Mouse (Mus musculus) neural tube, embryonic 14.5 days (tissue): ENCODE results near the gene Cp. TPM values are rescaled to one million over a fixed set of nuclear protein-coding genes. Genes with fewer than 3 reads are reported as not detected.

Source experiments
- ATAC-seq: fragments of 200-750 bp; cut with Nextera tagmentation; 2 replicates; pipeline ENCODE4 v1.8.0; 2017; ENCODE audit warnings: low read depth, mild to moderate bottlenecking, moderate TSS enrichment, moderate library complexity
- H3K27ac ChIP-seq: fragments of 300-500 bp; sonication (generic); 2 replicates; pipeline ENCODE4 v1.5.1; 2014; ENCODE audit warnings: low read depth, mild to moderate bottlenecking, control low read depth, low read length, moderate library complexity, mixed read lengths
- H3K27me3 ChIP-seq: fragments of 300-500 bp; sonication (generic); 2 replicates; pipeline ENCODE4 v1.6.1; 2014; ENCODE audit warnings: low read length; ENCODE audit not compliant: control insufficient read depth, insufficient read depth
- H3K36me3 ChIP-seq: fragments of 300-500 bp; sonication (generic); 2 replicates; pipeline ENCODE4 v1.6.1; 2014; ENCODE audit warnings: low read length, mixed read lengths; ENCODE audit not compliant: control insufficient read depth, insufficient read depth
- H3K4me1 ChIP-seq: fragments of 300-500 bp; sonication (generic); 2 replicates; pipeline ENCODE4 v1.6.1; 2014; ENCODE audit warnings: low read length; ENCODE audit not compliant: control insufficient read depth, insufficient read depth
- H3K4me2 ChIP-seq: fragments of 300-500 bp; sonication (generic); 2 replicates; pipeline ENCODE4 v1.6.1; 2014; ENCODE audit warnings: mild to moderate bottlenecking, low read depth, low read length, control low read depth
- H3K4me3 ChIP-seq: fragments of 300-500 bp; sonication (generic); 2 replicates; pipeline ENCODE4 v1.5.1; 2014; ENCODE audit warnings: low read depth, low read length, control low read depth, mixed read lengths
- H3K9ac ChIP-seq: fragments of 300-500 bp; sonication (generic); replicated peaks from 2 replicates; pipeline ENCODE4 v1.6.1; 2014; ENCODE audit warnings: low read depth, mild to moderate bottlenecking, control low read depth, low read length, mixed read lengths
- H3K9me3 ChIP-seq: fragments of 300-500 bp; sonication (generic); 2 replicates; pipeline ENCODE4 v1.6.1; 2016; ENCODE audit warnings: low read length; ENCODE audit not compliant: control insufficient read depth
- WGBS: fragments of 180-500 bp; shearing (Covaris S2); extraction: QIAGEN DNeasy Blood & Tissue Kit; methylation state at CpG from one replicate; pipeline ENCODE4 v1.1.7; 2014; 5-methylcytosine and 5-hydroxymethylcytosine counted together
- polyA plus RNA-seq: library from polyadenylated mRNA; unstranded; fragments of >200 nt; fragmentation: Nextera tagmentation; extraction: Ambion mirVana; gene quantifications from 2 replicates; pipeline ENCODE4 v1.2.1, GENCODE M21; 2014

Gene Cp
- polyA plus RNA-seq, 1 experiment from 2014 or later: 4.5 TPM

DNA sequence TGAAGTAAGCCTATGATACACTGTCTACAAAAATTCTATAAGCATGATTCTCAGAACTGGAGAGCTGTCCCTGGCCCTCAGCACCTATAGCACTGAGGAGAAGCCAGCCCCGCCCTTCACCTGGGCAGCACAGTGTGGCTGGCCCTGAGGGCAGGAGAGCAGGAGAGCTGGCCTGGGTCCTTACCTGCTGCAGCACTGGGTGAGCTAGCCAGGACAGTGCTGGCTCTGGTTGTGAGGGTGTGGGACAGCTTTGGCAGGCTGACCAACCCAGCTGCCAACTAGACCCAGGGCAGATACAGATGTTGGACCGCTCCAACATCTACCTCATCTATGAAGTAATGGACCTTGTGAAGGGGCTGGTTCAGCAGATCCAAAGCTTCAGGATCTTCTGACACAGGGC lies 57.6 kb downstream of the Cp start:
- no peak overlapping the region for H3K27ac ChIP-seq
- H3K9me3 ChIP-seq: no peaks in the 10 kb centered on the region
- no peaks in the 10 kb centered on the region for H3K4me1 ChIP-seq
- H3K27me3 ChIP-seq: no peaks in the 10 kb centered on the region
- no peak overlapping the region for H3K4me2 ChIP-seq
- H3K36me3 ChIP-seq: peaks cover 23% of the 10 kb centered on the region
- 93% methylated on average over 2 of the region's 2 CpGs for WGBS
- ATAC-seq: no peak
- no peak overlapping the region for H3K9ac ChIP-seq
- no peak overlapping the region for H3K4me3 ChIP-seq

DNA sequence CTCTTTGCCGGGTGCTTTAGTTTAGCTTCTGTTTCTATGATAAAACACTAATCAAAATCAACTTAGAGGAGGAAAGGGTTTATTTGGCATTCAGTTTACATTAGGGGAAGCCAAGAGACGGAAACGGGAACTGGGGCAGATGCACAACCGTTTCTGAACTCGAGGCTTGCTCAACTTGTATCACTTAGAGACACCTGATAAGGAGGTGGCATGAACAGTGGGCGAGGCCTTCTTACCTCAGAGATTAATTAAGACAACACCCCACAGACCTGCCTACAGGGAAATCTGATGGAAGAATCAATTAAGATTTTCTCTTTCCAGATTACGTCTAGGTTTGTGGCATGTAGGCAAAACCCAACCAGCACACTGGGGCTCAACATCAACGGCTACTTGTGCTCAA lies 61.2 kb downstream of the Cp start:
- H3K27me3 ChIP-seq: no peaks in the 10 kb centered on the region
- no peak overlapping the region for H3K27ac ChIP-seq
- ATAC-seq: no peak
- no peaks in the 10 kb centered on the region for H3K4me1 ChIP-seq
- H3K4me2 ChIP-seq: no peak overlapping the region
- H3K4me3 ChIP-seq: no peak overlapping the region
- H3K9me3 ChIP-seq: no peaks in the 10 kb centered on the region
- H3K9ac ChIP-seq: no peak overlapping the region
- 93% methylated on average over 8 of the region's 8 CpGs for WGBS
- H3K36me3 ChIP-seq: peaks cover 21% of the 10 kb centered on the region; the same call in 1 of the 2 replicates

DNA sequence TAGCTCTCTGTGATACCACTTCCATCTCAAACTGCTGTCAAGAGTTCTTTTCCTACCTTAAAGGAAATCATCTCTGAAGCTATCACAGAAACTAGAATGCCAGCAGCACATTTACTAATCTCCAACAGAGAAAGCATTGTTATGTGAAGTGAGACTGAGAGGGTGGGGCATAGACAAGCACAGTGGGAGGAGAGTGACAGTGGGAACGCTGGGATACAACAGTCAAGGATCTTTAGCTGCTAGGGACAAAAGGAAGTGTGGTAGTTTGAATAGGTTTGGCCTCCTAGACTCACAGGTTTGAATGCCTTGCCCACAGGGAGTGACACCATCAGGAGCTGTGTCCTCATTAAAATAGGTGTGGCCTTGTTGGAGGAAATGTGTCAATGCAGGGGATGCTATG lies 67.0 kb downstream of the Cp start:
- H3K27ac ChIP-seq: no peak overlapping the region
- H3K4me1 ChIP-seq: no peaks in the 10 kb centered on the region
- no peak overlapping the region for H3K4me3 ChIP-seq
- no peaks in the 10 kb centered on the region for H3K9me3 ChIP-seq
- H3K9ac ChIP-seq: no peak overlapping the region
- WGBS: 58% methylated on average over 1 of the region's 1 CpGs
- H3K4me2 ChIP-seq: no peak overlapping the region
- H3K36me3 ChIP-seq: peaks cover 23% of the 10 kb centered on the region
- no peaks in the 10 kb centered on the region for H3K27me3 ChIP-seq
- ATAC-seq: no peak

DNA sequence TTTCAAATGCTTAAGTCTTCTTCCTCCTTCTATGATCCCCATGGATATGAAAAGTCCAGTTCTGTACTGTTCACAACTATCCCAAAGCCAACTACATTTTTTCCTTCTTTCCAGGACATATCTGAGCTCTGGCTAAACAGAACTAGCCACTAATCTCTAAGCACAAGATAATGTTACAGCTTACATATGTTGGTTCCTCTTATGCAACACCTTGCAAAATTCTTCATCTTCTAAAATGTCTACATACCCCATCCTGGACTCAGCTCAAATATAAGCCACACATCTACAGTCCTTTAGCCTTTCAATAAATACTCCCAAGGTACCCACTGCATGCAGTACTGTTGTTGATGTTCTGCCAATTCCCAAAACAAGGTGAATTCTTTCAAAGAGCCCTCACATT lies 69.6 kb downstream of the Cp start:
- ATAC-seq: no peak
- H3K9me3 ChIP-seq: no peaks in the 10 kb centered on the region
- peaks cover 22% of the 10 kb centered on the region for H3K36me3 ChIP-seq
- no peak overlapping the region for H3K4me2 ChIP-seq
- no peak overlapping the region for H3K27ac ChIP-seq
- no peaks in the 10 kb centered on the region for H3K27me3 ChIP-seq
- no peak overlapping the region for H3K4me3 ChIP-seq
- no peaks in the 10 kb centered on the region for H3K4me1 ChIP-seq
- H3K9ac ChIP-seq: no peak overlapping the region

DNA sequence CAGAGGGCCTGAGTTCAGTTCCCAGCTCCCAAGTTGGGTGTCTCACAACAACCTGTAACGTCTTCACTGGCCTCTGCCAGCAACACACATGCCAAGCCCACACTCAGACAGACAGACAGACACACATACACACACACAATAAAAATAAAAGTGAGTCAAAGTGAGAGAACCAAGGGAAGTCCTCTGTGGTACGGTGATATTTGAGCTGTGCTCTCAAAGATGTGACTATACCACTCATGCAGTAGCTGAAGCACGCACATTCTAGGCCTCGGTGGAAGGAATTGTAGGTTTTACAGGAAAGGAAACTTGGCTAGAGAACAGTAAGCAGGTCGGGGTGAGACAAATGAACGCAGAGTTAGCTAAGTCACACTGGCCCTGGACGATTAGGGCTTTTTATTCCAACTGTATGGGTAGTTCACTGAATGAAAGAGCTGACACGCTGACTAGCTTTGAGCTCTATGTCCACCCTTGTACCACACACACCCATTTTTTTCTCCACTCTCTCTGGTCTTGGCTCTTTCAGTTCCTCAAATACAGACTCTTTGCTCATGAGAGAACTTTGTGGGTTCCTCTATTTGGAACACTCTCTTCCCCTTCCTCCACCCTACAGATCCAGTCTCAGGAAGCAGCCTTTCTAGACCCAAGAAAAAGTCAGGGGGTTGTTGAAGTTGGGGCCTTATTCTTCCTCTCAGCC lies 70.3 kb downstream of the Cp start:
- Histone ChIP-seq H3K9ac (no peak overlapping the region), H3K27me3 (no peaks in the 10 kb centered on the region), H3K27ac (no peak overlapping the region), H3K4me2 (no peak overlapping the region), H3K4me3 (no peak overlapping the region), H3K36me3 (peaks cover 21% of the 10 kb centered on the region), H3K4me1 (no peaks in the 10 kb centered on the region), H3K9me3 (no peaks in the 10 kb centered on the region)
- WGBS: 91% methylated on average over 8 of the region's 8 CpGs
- ATAC-seq: no peak

DNA sequence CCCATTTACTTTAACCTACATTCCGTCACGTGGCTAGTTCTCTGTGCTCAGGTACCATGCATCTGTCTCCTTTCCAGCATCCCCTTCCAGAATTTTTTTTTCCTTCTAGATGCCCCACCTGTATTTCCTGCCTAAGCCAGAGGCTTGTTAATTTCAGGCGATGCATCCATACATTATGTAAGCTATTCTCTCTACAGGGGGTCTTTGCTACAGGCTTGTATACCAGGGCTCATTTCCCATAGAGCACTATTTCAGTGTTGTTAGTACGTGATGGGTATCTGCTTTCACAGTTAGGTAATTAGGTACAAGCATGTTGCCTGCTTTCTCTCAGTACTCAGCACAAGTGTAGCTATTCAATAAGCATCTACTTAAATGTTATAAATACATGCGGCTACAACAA lies 70.9 kb downstream of the Cp start:
- Histone ChIP-seq H3K9ac (no peak overlapping the region), H3K27me3 (no peaks in the 10 kb centered on the region), H3K9me3 (no peaks in the 10 kb centered on the region), H3K27ac (no peak overlapping the region), H3K4me1 (no peaks in the 10 kb centered on the region), H3K4me2 (no peak overlapping the region), H3K36me3 (peaks cover 17% of the 10 kb centered on the region), H3K4me3 (no peak overlapping the region)
- WGBS: 84% methylated on average over 5 of the region's 5 CpGs
- ATAC-seq: no peak

DNA sequence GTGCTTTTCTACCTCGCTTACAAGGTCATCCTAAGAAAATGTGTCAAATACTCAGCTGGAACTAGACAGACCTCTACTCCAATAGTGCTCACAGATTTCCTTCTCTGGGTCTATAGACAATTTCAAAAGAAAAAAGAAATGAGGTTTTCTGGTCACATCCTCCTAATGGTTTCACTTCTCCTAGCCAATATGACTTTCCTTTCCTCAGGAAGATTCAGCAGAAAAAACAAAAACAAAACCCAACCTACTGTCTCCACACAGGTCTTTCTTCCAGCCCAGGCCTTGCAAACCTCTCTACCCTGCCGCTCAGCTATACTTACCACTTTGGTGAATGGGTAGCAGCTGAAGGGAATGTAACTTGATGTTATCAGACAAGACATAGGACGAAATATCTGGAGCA lies 71.8 kb downstream of the Cp start:
- no peaks in the 10 kb centered on the region for H3K4me1 ChIP-seq
- H3K36me3 ChIP-seq: peaks cover 17% of the 10 kb centered on the region
- WGBS: 93% methylated on average over 3 of the region's 3 CpGs
- no peaks in the 10 kb centered on the region for H3K27me3 ChIP-seq
- no peak overlapping the region for H3K27ac ChIP-seq
- no peaks in the 10 kb centered on the region for H3K9me3 ChIP-seq
- no peak overlapping the region for H3K4me2 ChIP-seq
- ATAC-seq: no peak
- H3K4me3 ChIP-seq: no peak overlapping the region
- no peak overlapping the region for H3K9ac ChIP-seq

DNA sequence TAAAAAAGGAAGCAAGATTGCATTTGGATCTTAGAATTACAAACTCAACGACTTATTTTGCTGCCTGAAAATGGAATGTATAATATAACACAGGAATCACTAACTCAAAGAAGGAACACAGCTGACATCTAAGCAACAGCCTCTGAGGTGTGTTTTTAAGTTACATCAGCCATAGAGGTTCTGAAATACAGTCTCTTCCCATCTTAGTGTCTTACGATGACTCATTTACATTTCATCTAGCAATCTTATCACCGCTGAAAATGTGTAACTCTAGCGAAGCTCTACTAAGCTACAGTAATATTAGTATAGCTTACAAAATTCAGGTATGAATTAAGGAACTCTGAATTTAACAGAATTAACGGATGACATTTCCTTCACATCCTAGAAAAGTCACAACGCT lies 74.0 kb downstream of the Cp start:
- Histone ChIP-seq H3K4me3 (no peak overlapping the region), H3K9me3 (no peaks in the 10 kb centered on the region), H3K36me3 (peaks cover 5% of the 10 kb centered on the region; the same call in 1 of the 2 replicates), H3K4me1 (peaks cover 8% of the 10 kb centered on the region; the same call in 1 of the 2 replicates), H3K9ac (no peak overlapping the region), H3K27ac (no peak overlapping the region), H3K4me2 (no peak overlapping the region), H3K27me3 (no peaks in the 10 kb centered on the region)
- no peak for ATAC-seq
- WGBS: 94% methylated on average over 6 of the region's 6 CpGs

DNA sequence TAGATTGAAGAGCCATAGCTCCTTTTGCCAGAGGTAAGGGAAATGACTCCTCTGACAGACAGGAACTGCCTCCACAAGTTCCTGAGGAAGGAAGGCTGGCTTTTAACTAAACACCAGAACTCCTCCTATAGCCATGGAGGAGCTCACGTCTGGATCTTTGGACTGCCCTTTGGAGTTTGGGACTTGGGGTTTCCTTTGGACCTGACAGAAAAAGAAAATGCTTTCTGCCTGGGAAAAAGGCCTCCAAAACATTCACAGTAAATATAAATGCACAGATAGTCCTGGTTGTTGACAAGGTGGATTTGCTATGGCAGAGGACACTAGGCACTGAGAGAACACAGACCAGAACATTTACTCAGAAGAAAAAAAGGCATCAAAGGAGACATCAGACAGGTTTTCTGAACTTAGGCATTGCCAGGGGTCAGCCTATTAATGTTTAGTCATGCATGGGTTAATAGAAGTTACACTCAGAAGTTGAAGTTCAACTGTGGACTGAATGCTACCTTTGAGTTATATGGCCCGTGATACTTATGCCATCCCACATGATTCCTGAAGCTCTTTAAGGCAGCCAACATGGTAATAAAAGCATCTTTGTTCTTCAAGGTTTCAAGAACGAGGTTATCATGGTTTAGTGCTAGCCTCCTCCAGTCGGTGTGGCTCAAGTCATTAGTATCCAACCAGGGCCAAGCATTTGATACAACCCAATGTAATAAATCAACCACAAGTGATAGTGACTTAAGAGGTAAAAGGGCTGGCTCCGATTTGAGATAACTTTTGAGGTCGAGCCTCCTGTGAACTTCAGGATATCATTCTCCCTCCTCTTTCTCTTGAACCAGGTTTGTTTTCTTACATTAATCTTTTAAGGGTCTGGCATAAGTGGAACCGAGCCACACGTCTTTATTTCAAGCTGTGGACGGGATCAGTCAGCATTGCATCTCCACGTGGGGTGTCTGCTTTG lies 77.2 kb downstream of the Cp start:
- no peaks in the 10 kb centered on the region for H3K27me3 ChIP-seq
- peak overlapping the region; percentile 74 for H3K9ac ChIP-seq
- no peaks in the 10 kb centered on the region for H3K9me3 ChIP-seq
- peaks cover 8% of the 10 kb centered on the region; the same call in 1 of the 2 replicates for H3K4me1 ChIP-seq
- WGBS: 13% methylated on average over 10 of the region's 10 CpGs
- no peaks in the 10 kb centered on the region for H3K36me3 ChIP-seq
- no peak overlapping the region; the same call in 1 of the 2 replicates for H3K27ac ChIP-seq
- peak overlapping the region; percentile 81 for H3K4me2 ChIP-seq
- ATAC-seq: no peak; the same call in 1 of the 2 replicates
- peak overlapping the region; percentile 89 for H3K4me3 ChIP-seq
